Mouse (Mus musculus) cerebellum, adult 9-10 months (tissue): ENCODE measurements around the gene Tmprss15.

Experiments
- DNase-seq: peaks from one replicate; pipeline ENCODE4 v3.0.0; 2022

The Tmprss15 gene

GRCm38 (mm10) chr16:79090997-79091396, at the start of gene Tmprss15:
Gene Tmprss15 (minus strand): TSS chr16:79091097.
- DNase-seq = no peak

- DNase-seq = no peak
Observed at GRCm38 (mm10) chr16:79114879-79115278, 24.0 kb upstream of the Tmprss15 start.

GRCm38 (mm10) chr16:79109516-79109915, 18.6 kb upstream of the Tmprss15 start:
- DNase-seq = no peak

GRCm38 (mm10) chr16:79108969-79109368, 18.1 kb upstream of the Tmprss15 start:
- no peak for DNase-seq

- no peak for DNase-seq
Observed at GRCm38 (mm10) chr16:79100325-79100724, 9.4 kb upstream of the Tmprss15 start.

- no peak for DNase-seq
Observed at GRCm38 (mm10) chr16:79098321-79098720, 7.4 kb upstream of the Tmprss15 start.

GRCm38 (mm10) chr16:79086550-79086949, 4.3 kb downstream of the Tmprss15 start:
- no peak for DNase-seq

GRCm38 (mm10) chr16:79063848-79064247, 27.0 kb downstream of the Tmprss15 start:
- DNase-seq = no peak

GRCm38 (mm10) chr16:79058775-79059558, 31.9 kb downstream of the Tmprss15 start:
- no peak for DNase-seq

- no peak for DNase-seq
Observed at GRCm38 (mm10) chr16:79032593-79032992, 58.3 kb downstream of the Tmprss15 start.

- DNase-seq = no peak
Observed at GRCm38 (mm10) chr16:79002812-79003211, 88.1 kb downstream of the Tmprss15 start.

- no peak for DNase-seq
Observed at GRCm38 (mm10) chr16:79001679-79002078, 89.2 kb downstream of the Tmprss15 start.

- DNase-seq = no peak
Observed at GRCm38 (mm10) chr16:78976384-78976783, 114.5 kb downstream of the Tmprss15 start.

GRCm38 (mm10) chr16:78974099-78974498, 116.8 kb downstream of the Tmprss15 start:
- DNase-seq = no peak

- DNase-seq = peak; percentile 1
Observed at GRCm38 (mm10) chr16:78969091-78969731, 121.7 kb downstream of the Tmprss15 start.

GRCm38 (mm10) chr16:78957434-78957833, 133.5 kb downstream of the Tmprss15 start:
- DNase-seq = no peak

GRCm38 (mm10) chr16:78950359-78950758, 140.5 kb downstream of the Tmprss15 start:
- no peak for DNase-seq

GRCm38 (mm10) chr16:78937755-78938154, 153.1 kb downstream of the Tmprss15 start:
- no peak for DNase-seq

GRCm38 (mm10) chr16:78934298-78934697, 156.6 kb downstream of the Tmprss15 start:
- DNase-seq = no peak

GRCm38 (mm10) chr16:78931287-78932025, 159.4 kb downstream of the Tmprss15 start:
- no peak for DNase-seq

GRCm38 (mm10) chr16:78930382-78931286, 160.3 kb downstream of the Tmprss15 start, which contains the start of gene Chodl:
Gene Chodl (plus strand): TSS chr16:78930948.
- no peak for DNase-seq

- DNase-seq = no peak
Observed at GRCm38 (mm10) chr16:78922644-78923043, 168.3 kb downstream of the Tmprss15 start.
